In the genomic region with DNA sequence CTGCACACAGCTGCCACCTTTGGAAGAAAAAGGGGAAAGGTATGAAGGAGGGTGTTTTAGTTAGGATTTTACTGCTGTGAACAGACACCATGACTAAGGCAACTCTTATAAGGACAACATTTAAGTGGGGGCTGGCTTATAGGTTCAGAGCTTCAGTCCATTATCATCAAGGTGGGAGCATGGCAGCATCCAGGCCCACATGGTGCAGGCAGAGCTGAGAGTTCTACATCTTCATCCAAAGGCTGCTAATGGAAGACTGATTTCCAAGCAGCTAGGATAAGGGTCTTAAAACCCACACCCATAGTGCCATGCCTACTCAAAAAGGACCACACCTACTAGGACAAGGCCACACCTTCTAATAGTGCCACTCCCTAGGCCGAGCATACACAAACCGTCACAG, we compare ENCODE assay signal across 3 mouse cellular contexts.
DNase-seq lines count a peak whose midpoint lies in the region; ATAC-seq lines count a peak whose summit lies in the region.
"Not testable (repeated sequence)": the region's sequence is repeated elsewhere in the genome, so short reads cannot be mapped to it uniquely, and the experiment has no call there.

No protein-coding gene starts in this region.

- H3K4me1 ChIP-seq in embryonic facial prominence, embryonic 10.5 days = peaks cover 26% of the 10 kb centered on the region
- not testable (repeated sequence) for H3K4me1 ChIP-seq in midbrain, embryonic 11.5 days (ENCODE audit: control insufficient read depth, insufficient read depth, low read length)

- WGBS in embryonic facial prominence, embryonic 10.5 days = 92% methylated on average over 2 of the region's 2 CpGs
- 96% methylated on average over 2 of the region's 2 CpGs for WGBS in midbrain, embryonic 11.5 days

- not testable (repeated sequence) for H3K9ac ChIP-seq in midbrain, embryonic 11.5 days (ENCODE audit: low read length)

- ATAC-seq in midbrain, embryonic 11.5 days (ENCODE audit: low FRiP score) = not testable (repeated sequence)

- H3K36me3 ChIP-seq in embryonic facial prominence, embryonic 10.5 days (replicated peaks); midbrain, embryonic 11.5 days (ENCODE audit: control insufficient read depth, insufficient read depth, low read length): not testable (repeated sequence)

- H3K27me3 ChIP-seq in embryonic facial prominence, embryonic 10.5 days (replicated peaks; ENCODE audit: low read depth, poor library complexity, severe bottlenecking); midbrain, embryonic 11.5 days (ENCODE audit: control insufficient read depth, insufficient read depth, low read length): not testable (repeated sequence)

- H3K4me3 ChIP-seq in embryonic facial prominence, embryonic 10.5 days; midbrain, embryonic 11.5 days (ENCODE audit: low read depth, low read length): not testable (repeated sequence)

- H3K27ac ChIP-seq in embryonic facial prominence, embryonic 10.5 days (replicated peaks) = peak overlapping the region; percentile 68
- H3K27ac ChIP-seq in midbrain, embryonic 11.5 days (ENCODE audit: low read depth, low read length) = not testable (repeated sequence)

- H3K9me3 ChIP-seq in embryonic facial prominence, embryonic 10.5 days; midbrain, embryonic 11.5 days (ENCODE audit: control insufficient read depth, low read length): not testable (repeated sequence)

- not testable (repeated sequence) for H3K4me2 ChIP-seq in midbrain, embryonic 11.5 days

- DNase-seq in embryonic facial prominence, embryonic 10.5 days (ENCODE audit: low spot score) = not testable (repeated sequence)
- peak; percentile 70 for DNase-seq in heart, adult 11 months
- peak; percentile 65 for DNase-seq in midbrain, embryonic 11.5 days (ENCODE audit: low spot score, missing footprints)
